ENCODE assay signal across 8 mouse cellular contexts in the genomic region with DNA sequence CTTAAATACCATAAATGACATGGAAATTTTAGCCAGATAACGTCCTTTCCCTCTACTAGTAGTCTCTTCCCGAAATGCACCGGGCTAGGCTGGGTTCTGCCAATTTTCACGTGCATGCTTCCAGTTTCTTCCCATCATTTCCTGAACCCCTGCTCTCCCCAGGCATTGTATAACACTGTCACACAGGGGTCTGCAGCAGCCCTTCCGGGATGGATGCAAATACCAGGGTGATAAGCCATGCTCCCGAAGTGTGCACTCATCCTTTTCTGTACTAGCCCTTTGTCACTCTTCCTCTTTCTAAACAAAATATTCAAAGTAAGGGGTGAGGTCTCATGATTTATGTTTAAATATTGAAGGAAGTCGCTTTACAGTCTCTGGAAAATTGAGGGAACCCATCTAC. TPM values are rescaled to one million over a fixed set of nuclear protein-coding genes. Genes with fewer than 3 reads are reported as not detected.
DNase-seq lines count a peak whose midpoint lies in the region; ATAC-seq and TF ChIP-seq lines count a peak whose summit lies in the region.

No protein-coding gene starts in this region.

- ATAC-seq in midbrain, embryonic 12.5 days (ENCODE audit: low FRiP score, low read depth): no peak
- ATAC-seq in inflammation-experienced regulatory T-cells, adult 6 months: no peak

- H3K9me3 ChIP-seq in hindbrain, embryonic 10.5 days: no peaks in the 10 kb centered on the region
- no peaks in the 10 kb centered on the region for H3K9me3 ChIP-seq in midbrain, embryonic 12.5 days

- H3K4me3 ChIP-seq in kidney, adult 2 months (ENCODE audit: insufficient read depth, low read depth, low read length): peak overlapping the region; percentile 90; the same call in 1 of the 2 replicates
- H3K4me3 ChIP-seq in bone marrow, adult 2 months (replicated peaks; ENCODE audit: control insufficient read depth, low read depth, low read length): peak overlapping the region; percentile 76
- H3K4me3 ChIP-seq in hindbrain, embryonic 10.5 days: peak overlapping the region; percentile 91
- peak overlapping the region; percentile 93 for H3K4me3 ChIP-seq in midbrain, embryonic 12.5 days

- 55% methylated on average over 7 of the region's 7 CpGs for whole genome bisulfite sequencing in kidney, adult 2 months
- 44% methylated on average over 7 of the region's 7 CpGs for WGBS in bone marrow, adult 2 months
- 67% methylated on average over 7 of the region's 7 CpGs for WGBS in hindbrain, embryonic 10.5 days
- 64% methylated on average over 7 of the region's 7 CpGs for WGBS in midbrain, embryonic 12.5 days

- no peaks in the 10 kb centered on the region for H3K27me3 ChIP-seq in kidney, adult 2 months (replicated peaks; ENCODE audit: control insufficient read depth, insufficient read depth, low read length)
- H3K27me3 ChIP-seq in hindbrain, embryonic 10.5 days (ENCODE audit: insufficient read depth, poor library complexity, severe bottlenecking): no peaks in the 10 kb centered on the region
- 0 out of 2 replicates have a peak, but pooled peaks cover 5% of the 10 kb centered on the region for H3K27me3 ChIP-seq in midbrain, embryonic 12.5 days

- H3K4me1 ChIP-seq in kidney, adult 2 months (ENCODE audit: control insufficient read depth, insufficient read depth, low read length): peaks cover 3% of the 10 kb centered on the region; the same call in 1 of the 2 replicates
- H3K4me1 ChIP-seq in bone marrow, adult 2 months (ENCODE audit: control insufficient read depth, insufficient read depth, low read length): no peaks in the 10 kb centered on the region; the same call in 1 of the 2 replicates
- peaks cover 36% of the 10 kb centered on the region for H3K4me1 ChIP-seq in hindbrain, embryonic 10.5 days (replicated peaks)
- H3K4me1 ChIP-seq in midbrain, embryonic 12.5 days: peaks cover 40% of the 10 kb centered on the region

- peak overlapping the region; percentile 98 for H3K9ac ChIP-seq in midbrain, embryonic 12.5 days (replicated peaks)

- no peak overlapping the region for H3K27ac ChIP-seq in kidney, adult 2 months (ENCODE audit: insufficient read depth, low read depth, low read length)
- H3K27ac ChIP-seq in bone marrow, adult 2 months (ENCODE audit: control insufficient read depth, insufficient read depth, low read depth, low read length, poor library complexity): no peak overlapping the region
- peak overlapping the region; percentile 98 for H3K27ac ChIP-seq in hindbrain, embryonic 10.5 days
- H3K27ac ChIP-seq in midbrain, embryonic 12.5 days (replicated peaks): peak overlapping the region; percentile 96

- TF ChIP-seq CTCF in kidney, adult 2 months (conservative IDR thresholded peaks at IDR 0.05; ENCODE audit: insufficient read depth, insufficient read length, low read depth, low read length): no peak
- TF ChIP-seq CTCF in bone marrow, adult 2 months (IDR thresholded peaks at IDR 0.05; ENCODE audit: control insufficient read depth, insufficient read depth, low read length): no peak

- no peak for TF ChIP-seq POLR2A in kidney, adult 2 months (IDR thresholded peaks at IDR 0.05; ENCODE audit: low read depth, low read length)
- no peak for TF ChIP-seq POLR2A in bone marrow, adult 2 months (IDR thresholded peaks at IDR 0.05; ENCODE audit: borderline replicate concordance, control insufficient read depth, low read depth, low read length)

- DNase-seq in kidney, adult 2 months: no peak
- no peak for DNase-seq in kidney, adult 9 months
- peak; percentile 4 for DNase-seq in hindbrain, embryonic 10.5 days (ENCODE audit: low spot score)
- DNase-seq in spleen, adult 12 weeks (ENCODE audit: low spot score): no peak
- no peak for DNase-seq in T-cell, adult 2 months (ENCODE audit: low spot score)

- no peaks in the 10 kb centered on the region for H3K36me3 ChIP-seq in kidney, adult 2 months (ENCODE audit: control insufficient read depth, insufficient read depth, low read length)
- H3K36me3 ChIP-seq in hindbrain, embryonic 10.5 days: peaks cover 11% of the 10 kb centered on the region; the same call in 1 of the 2 replicates
- no peaks in the 10 kb centered on the region for H3K36me3 ChIP-seq in midbrain, embryonic 12.5 days

- peak overlapping the region; percentile 90 for H3K4me2 ChIP-seq in midbrain, embryonic 12.5 days (replicated peaks)

RNA-seq across cellular contexts. Expression of a gene that starts 0.9 kb away (rescaled TPM):
- polyA plus RNA-seq in kidney, adult 2 months (2012; rRNA removed): 3.1 and 3.8 TPM in 2 replicates
- 5.6 and 8.6 TPM in 2 replicates for polyA plus RNA-seq in bone marrow, adult 2 months (2011; ENCODE audit: insufficient read depth, insufficient read length, low replicate concordance, missing spikeins)
- polyA plus RNA-seq in hindbrain, embryonic 10.5 days (2016; fragmentation: Nextera tagmentation; extraction: Ambion mirVana): 40.2 and 41.2 TPM in 2 replicates
- 36.6 and 39.5 TPM in 2 replicates for polyA plus RNA-seq in midbrain, embryonic 12.5 days (2016; fragmentation: Nextera tagmentation; extraction: Ambion mirVana)
- 1 to 10 TPM; 2.7 to 5.1 (median 4.8) TPM for polyA plus RNA-seq in inflammation-experienced regulatory T-cells, adult 6 months (2017; shearing (Covaris generic))

Comparison
In these comparisons a context has a peak if more than half of its experiments do, and no peak if none do; other contexts are left out.
1. H3K27ac ChIP-seq: peak in hindbrain, embryonic 10.5 days (single experiment) and midbrain, embryonic 12.5 days (single experiment); none in kidney, adult 2 months (single experiment) and bone marrow, adult 2 months (single experiment).
2. Peak in every context shown above with its lines, with median percentiles within 50 percentile points of each other: H3K4me3 ChIP-seq.